Mouse (Mus musculus): ENCODE measurements around the gene Atg9a.
"Not testable (repeated sequence)": the region's sequence is repeated elsewhere in the genome, so short reads cannot be mapped to it uniquely, and the experiment has no call there.

The Atg9a gene

GRCm38 (mm10) chr1:75191622-75192402, at the start of gene Atg9a, which contains the start of gene Ankzf1:
Gene Atg9a (minus strand): TSS chr1:75192196.
Gene Ankzf1 (plus strand): TSS chr1:75192151.
- peak; percentile 97 for DNase-seq (ENCODE audit: low spot score)

GRCm38 (mm10) chr1:75239591-75239990, 47.6 kb upstream of the Atg9a start:
- no peak for DNase-seq (ENCODE audit: low spot score)

DNA sequence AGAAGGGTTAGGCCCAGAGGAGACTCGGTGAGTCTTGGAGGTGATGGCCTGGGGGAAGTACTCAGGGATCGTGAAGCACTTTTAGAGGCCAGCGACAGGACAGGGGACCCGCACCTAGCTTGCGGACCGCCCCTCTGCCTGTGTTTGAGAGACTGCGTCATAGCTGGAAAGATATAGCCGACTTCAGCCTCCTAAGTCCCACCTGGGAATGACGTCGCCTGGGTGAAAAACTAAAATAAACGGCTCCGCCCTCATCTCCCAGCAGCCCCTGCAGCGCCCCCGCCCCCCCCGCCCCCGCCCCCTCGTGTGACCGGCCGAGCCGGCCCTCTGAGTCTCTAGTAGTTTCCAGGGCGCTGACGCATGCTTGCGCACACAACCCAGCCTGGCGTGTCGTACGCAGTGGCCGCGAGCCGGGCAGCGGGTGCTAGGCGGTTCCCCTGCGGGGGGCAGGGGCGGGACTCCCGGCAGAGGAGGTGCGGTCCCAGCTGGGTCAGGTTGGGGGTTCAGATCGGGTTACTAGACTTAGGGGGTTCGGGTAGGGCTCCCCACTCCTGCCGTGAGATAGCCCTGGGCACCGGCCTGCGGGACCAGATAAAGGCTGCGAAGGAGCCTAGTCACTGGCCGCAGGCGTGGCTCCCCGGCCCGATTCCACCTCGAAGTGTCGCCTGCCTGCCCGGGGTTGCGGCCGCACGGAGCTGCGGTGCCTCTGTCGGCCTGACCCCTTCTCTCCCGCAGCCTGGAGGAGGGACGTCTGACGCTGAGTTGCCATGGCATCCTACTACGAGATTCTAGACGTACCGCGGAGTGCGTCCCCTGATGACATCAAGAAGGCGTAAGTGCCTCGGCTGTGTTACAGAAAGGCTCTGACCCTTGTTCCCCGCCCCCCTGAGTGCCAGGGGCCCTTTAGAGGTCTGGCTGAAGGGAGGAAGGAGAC, 44.4 kb upstream of the Atg9a start, which contains the start of gene Dnajb2:
Dnajb2 (plus strand) TSS at position 290 of the 934 bp plus-strand sequence.
- DNase-seq (ENCODE audit: low spot score): peak; percentile 86

DNA sequence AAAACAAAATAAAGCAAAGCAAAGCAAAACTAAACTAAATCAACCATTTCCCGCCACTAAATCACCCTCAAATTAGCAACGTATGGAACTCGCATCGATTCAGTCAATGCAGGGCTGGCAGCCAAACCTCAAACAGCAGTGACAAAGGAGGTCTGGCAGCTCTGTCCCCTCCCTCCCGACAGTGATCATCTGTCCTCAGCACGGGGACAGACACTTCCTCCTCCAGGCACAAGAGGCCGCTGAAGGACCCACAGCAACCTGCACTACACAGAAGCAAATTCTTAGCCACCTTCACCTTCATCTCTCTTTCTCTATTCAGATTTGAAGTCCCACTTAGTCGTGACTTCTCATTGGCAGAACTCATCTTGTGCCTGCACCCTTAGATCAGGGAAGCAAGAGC, 42.6 kb upstream of the Atg9a start:
- DNase-seq (ENCODE audit: low spot score): peak; percentile 58

DNA sequence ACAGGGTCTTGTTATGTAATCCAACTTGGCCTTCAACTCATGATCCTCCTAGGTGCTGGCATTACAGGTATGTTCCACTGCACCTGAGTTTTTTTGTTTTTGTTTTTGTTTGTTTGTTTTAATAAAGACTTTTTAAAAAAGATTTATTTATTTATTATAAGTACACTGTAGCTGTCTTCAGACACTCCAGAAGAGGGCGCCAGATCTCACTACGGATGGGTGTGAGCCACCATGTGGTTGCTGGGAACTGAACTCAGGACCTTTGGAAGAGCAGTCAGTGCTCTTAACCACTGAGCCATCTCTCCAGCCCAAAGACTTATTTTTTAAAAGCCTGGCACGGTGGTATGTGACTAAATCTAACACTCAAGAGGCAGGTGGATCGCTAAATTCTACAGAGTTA, 40.5 kb upstream of the Atg9a start:
- not testable (repeated sequence) for DNase-seq (ENCODE audit: low spot score)

- DNase-seq (ENCODE audit: low spot score): no peak
Measured at GRCm38 (mm10) chr1:75231664-75232152, 39.7 kb upstream of the Atg9a start, which contains the start of gene A630095N17Rik. Gene A630095N17Rik (minus strand): TSS chr1:75232102.

GRCm38 (mm10) chr1:75231224-75231623, 39.2 kb upstream of the Atg9a start:
- DNase-seq (ENCODE audit: low spot score): no peak

DNA sequence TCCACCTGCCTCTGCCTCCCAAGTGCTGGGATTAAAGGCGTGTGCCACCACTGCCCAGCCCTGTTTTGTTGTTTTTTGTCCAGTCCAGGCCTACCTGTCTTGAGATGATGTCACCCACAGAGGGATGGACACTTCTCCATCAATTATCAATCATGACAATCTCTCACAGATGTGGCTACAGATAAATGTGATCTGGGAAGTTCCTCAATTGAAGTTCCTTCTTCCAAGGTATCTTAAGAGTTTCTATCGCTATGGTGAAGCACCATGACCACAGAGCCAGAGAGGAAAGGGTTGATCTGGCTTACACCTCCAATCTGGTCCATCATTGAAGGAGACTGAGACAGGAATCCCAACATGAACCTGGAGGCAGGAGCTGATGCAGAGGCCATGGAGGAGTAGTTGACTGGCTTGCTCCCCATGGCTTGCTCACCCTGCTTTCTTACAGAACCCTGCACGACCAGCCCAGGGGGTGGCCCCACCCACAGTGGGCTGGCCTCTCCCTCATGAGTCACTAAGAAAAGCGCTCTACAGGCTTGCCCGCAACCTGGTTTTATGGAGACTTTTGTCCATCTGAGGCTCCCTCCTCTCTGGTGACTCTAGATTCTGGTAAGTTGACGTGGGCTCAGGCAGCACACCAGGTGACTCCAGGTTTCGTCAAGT, 38.5 kb upstream of the Atg9a start:
- DNase-seq (ENCODE audit: low spot score): no peak

GRCm38 (mm10) chr1:75229158-75229557, 37.2 kb upstream of the Atg9a start:
- peak; percentile 38 for DNase-seq (ENCODE audit: low spot score)

- no peak for DNase-seq (ENCODE audit: low spot score)
Measured at GRCm38 (mm10) chr1:75227653-75228052, 35.7 kb upstream of the Atg9a start.

DNA sequence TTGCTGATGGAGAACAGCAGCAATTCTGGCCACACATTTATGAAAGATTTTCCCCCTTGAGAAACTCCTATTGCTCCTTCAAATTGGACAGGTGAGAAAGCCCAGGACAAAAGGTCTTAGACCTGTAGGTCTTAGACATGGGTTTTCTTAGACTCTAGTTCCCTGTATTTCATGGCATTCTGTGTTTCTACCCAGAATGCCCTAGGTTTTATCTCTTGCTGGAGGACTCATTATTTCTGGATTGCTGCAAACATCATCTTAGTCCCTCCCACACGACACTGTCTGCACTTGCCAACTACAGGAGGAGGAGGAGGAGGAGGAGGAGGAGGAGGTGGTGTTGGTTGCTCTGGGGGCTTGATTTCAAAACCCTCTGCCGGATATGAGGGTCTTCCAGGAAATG, 34.1 kb upstream of the Atg9a start:
- DNase-seq (ENCODE audit: low spot score): no peak

- no peak for DNase-seq (ENCODE audit: low spot score)
Measured at GRCm38 (mm10) chr1:75225473-75225872, 33.5 kb upstream of the Atg9a start.

GRCm38 (mm10) chr1:75223532-75223931, 31.5 kb upstream of the Atg9a start:
- no peak for DNase-seq (ENCODE audit: low spot score)

- DNase-seq (ENCODE audit: low spot score): no peak
Measured at GRCm38 (mm10) chr1:75222926-75223325, 30.9 kb upstream of the Atg9a start.

DNA sequence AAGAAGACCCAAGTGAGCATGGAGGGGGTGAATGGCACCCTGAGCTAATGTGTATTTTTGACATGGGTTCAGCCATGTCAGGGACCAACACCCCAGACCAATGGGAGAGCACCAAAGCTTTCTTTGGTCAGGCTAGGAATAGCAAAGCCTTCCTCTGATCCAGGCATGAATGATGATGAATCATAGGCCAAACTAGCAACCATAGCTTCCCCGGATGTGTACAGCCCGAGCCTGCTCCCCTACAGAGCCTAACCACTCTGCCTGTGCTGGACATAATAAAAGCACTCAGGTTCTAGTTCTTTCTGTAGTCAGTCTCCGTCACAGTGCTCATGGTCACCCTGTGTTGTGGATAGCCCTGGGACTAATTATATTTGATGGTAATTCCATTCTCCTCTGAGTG, 29.5 kb upstream of the Atg9a start:
- DNase-seq (ENCODE audit: low spot score): no peak

- DNase-seq (ENCODE audit: low spot score): no peak
Measured at GRCm38 (mm10) chr1:75219531-75219930, 27.5 kb upstream of the Atg9a start, which contains the start of gene Tuba4a. Gene Tuba4a (minus strand): TSS chr1:75219865.

DNA sequence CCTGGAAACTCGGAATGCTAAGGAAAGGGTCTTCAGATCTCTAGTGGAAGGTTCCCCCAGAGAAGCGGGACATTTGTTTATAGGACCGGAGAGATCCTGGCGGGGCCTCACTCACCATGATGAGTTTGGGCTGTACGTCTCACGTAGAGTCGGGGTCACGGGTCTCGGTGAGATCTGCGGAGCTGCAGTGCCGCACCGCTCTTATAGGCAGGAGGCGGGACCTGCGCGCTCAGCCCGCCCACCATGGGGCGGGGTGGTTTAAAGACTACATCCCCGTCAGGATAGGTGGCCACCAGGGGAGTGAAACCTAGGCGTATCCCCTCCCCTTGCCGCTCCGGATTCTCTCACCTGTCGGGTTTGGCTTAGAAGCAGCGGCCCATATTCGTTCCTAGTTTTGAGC, 27.1 kb upstream of the Atg9a start:
- peak; percentile 87 for DNase-seq (ENCODE audit: low spot score)

DNA sequence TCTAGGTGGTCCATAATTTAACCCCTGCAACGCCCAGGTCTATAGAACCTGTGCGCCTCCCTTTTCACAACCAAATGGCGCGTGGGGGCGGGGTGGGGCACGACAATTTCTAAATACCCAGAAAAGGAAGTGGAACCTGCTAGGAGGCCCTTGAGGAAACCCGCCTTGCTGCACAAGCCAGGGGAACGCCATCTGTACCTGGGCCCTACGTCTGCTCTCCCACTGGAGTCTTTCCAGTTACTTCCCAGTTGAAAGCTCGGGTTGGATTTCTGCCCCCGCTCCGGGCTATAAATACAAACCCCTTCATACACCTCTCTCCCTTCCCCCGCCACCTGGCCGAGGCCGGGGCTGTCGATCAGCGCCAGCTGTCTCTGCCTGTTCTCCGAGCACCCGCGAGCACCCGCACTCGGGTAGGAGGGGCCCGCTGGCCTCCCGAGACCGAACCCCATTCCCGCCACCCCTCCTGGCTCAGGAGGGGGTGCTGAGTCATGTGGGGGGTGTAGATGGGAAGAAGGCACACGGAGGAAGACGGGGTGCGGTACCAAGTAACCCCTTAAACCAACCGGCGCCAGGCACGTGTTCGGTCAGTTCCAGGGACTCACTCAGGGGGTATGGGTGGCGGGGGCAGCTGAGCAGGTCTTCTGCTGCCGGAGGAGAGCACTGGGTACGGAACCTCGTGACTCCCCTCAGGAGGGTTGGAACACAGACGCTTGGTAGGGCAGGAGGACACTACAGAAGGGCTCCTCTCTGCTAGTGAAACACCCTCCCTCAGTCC, 26.4 kb upstream of the Atg9a start:
- DNase-seq (ENCODE audit: low spot score): peak; percentile 57

DNA sequence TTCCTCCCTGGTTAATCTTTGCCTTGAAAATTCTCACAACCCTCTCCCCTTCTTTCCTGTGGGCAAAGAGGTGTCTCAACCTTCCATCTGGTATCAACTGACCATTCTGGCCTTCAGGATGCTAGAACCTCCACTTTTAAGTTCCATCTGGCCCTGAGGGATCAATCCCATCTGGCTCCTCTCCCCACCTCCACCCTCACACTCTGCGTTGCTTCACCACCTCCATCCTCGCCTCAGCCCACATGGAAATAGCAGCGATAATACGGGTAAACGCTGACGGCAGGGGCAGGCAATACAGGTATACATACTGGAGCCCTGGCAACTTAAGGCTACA, 25.9 kb upstream of the Atg9a start:
- DNase-seq (ENCODE audit: low spot score): no peak

DNA sequence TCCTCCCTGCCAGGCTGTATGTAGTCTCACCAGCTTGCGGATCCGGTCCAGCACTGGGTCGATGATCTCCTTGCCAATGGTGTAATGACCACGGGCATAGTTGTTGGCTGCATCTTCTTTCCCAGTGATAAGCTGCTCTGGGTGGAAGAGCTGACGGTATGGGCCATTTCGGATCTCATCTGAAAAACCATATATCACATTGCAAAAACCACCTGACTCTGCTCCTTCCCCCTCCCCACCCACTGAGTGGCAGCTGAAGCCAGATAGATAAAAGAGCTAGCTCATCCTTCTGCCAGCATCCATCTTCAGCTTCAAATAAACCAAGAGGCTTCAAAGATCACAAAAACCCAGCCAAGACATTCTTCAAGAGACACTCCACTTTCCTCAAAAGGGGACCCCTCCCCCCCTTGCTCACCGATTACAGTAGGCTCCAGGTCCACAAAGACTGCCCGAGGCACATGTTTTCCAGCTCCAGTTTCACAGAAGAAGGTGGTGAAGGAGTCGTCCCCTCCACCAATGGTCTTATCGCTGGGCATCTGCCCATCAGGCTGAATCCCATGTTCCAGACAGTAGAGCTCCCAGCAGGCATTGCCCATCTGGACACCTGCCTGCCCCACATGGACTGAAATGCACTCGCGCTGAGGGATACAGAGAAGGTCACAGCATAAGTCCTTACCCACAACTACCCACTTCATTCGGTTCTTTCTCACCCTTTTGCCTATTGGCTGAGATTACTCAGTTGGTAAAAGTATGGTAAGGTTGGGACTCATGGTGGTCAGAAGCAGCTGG, 25.0 kb upstream of the Atg9a start:
- DNase-seq (ENCODE audit: low spot score): no peak
